Mouse (Mus musculus) bone marrow, adult 2 months (tissue): ENCODE results near the gene Kcne4. TPM values are rescaled to one million over a fixed set of nuclear protein-coding genes. Genes with fewer than 3 reads are reported as not detected.
"Not testable (repeated sequence)": the region's sequence is repeated elsewhere in the genome, so short reads cannot be mapped to it uniquely, and the experiment has no call there.

ENCODE experiments used
- H3K27ac ChIP-seq: fragments of 200-500 bp; 2 replicates; pipeline ENCODE4 v1.5.1; 2012; ENCODE audit warnings: low read depth, mild to moderate bottlenecking, control low read depth, inconsistent platforms, low read length; ENCODE audit not compliant: control insufficient read depth, poor library complexity, insufficient read depth
- H3K4me1 ChIP-seq: fragments of 200-500 bp; 2 replicates; pipeline ENCODE4 v1.6.1; 2011; ENCODE audit warnings: low read length; ENCODE audit not compliant: control insufficient read depth, insufficient read depth
- H3K4me3 ChIP-seq: fragments of 200-500 bp; replicated peaks from 2 replicates; pipeline ENCODE3; 2011; ENCODE audit warnings: mild to moderate bottlenecking, low read depth, low read length, control low read depth; ENCODE audit not compliant: control insufficient read depth
- CTCF ChIP-seq: fragments of 200-500 bp; IDR thresholded peaks from 2 replicates; pipeline ENCODE4 v1.5.1; 2011; ENCODE audit warnings: low read length, control low read depth; ENCODE audit not compliant: control insufficient read depth, insufficient read depth
- POLR2A ChIP-seq: fragments of 200-500 bp; IDR thresholded peaks from 2 replicates; pipeline ENCODE4 v1.6.1; 2011; ENCODE audit warnings: low read depth, mild to moderate bottlenecking, control low read depth, low read length, borderline replicate concordance; ENCODE audit not compliant: control insufficient read depth
- WGBS: fragments of 180-500 bp; shearing (Covaris S2); methylation state at CpG from one replicate; pipeline ENCODE4 v1.1.7; 2018; 5-methylcytosine and 5-hydroxymethylcytosine counted together
- polyA plus RNA-seq: library from polyadenylated mRNA; stranded (reverse); fragments of >200 nt; gene quantifications from 2 replicates; pipeline ENCODE4 v1.2.4, GENCODE M21; 2011; ENCODE audit warnings: low replicate concordance; ENCODE audit not compliant: missing spikeins, insufficient read depth, insufficient read length

Gene Kcne4
- polyA plus RNA-seq: not detected in 2 replicates

DNA sequence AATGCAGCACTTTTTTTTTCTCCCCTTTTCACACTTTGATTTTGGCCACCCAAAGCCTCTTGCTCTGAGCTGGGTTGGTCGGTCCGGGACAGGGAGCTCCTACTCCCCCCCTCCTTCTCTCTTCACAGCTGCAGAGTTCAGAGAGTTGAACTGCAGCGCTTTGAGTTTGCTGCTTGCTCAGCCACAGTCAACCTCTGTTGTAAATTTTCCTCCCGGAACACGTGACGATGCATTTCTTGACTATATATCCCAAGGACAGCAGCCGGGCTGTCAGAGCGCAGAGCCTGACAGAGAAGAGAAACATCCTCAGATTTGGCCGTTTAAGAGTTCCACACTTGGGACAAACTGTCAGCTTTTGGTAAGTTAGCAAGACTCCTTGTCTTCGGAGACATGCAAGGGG, at the start of gene Kcne4:
Gene Kcne4, plus strand, starts transcription at position 120 of the 400 bp plus-strand sequence.
- no peak within 1 kb of the TSS for H3K4me3 ChIP-seq
- no peak within 1 kb of the TSS for H3K27ac ChIP-seq
- no peaks in the 10 kb centered on the region for H3K4me1 ChIP-seq
- 68% methylated on average over 10 of the region's 10 CpGs for WGBS
- TF ChIP-seq CTCF (no peak), POLR2A (no peak)

- no peak overlapping the region for H3K27ac ChIP-seq
- no peak overlapping the region for H3K4me3 ChIP-seq
- WGBS: 82% methylated on average over 5 of the region's 5 CpGs
- H3K4me1 ChIP-seq: no peaks in the 10 kb centered on the region
- TF ChIP-seq CTCF (no peak), POLR2A (no peak)
Measured at GRCm38 (mm10) chr1:78781899-78782298, 34.7 kb upstream of the Kcne4 start.

DNA sequence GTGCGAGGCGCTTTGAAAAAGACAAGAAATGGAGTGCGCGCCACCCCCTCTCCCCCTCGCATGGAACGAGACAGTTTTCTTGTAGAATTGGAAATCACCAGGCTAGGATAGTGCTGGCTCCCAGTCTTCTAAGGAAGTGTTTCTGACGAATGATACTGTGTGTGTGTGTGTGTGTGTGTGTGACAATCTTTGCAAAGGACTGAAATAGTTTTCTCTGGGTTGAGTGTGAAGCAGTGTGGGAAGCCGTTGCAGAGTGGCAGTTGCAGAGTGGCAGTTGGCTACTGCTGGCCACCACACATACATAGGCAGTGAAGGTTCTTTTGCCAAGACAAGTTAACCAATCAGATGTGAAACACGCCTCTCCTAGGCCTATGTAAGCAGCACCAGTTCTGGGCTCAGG, 31.6 kb upstream of the Kcne4 start:
- not testable (repeated sequence) for H3K27ac ChIP-seq, H3K4me1 ChIP-seq, H3K4me3 ChIP-seq
- WGBS: 82% methylated on average over 9 of the region's 9 CpGs

- no peak overlapping the region for H3K27ac ChIP-seq
- WGBS: 44% methylated on average over 1 of the region's 1 CpGs
- no peaks in the 10 kb centered on the region for H3K4me1 ChIP-seq
- TF ChIP-seq CTCF (no peak), POLR2A (no peak)
- no peak overlapping the region for H3K4me3 ChIP-seq
Measured at GRCm38 (mm10) chr1:78789744-78790143, 26.8 kb upstream of the Kcne4 start.

- no peaks in the 10 kb centered on the region for H3K4me1 ChIP-seq
- no peak overlapping the region for H3K4me3 ChIP-seq
- TF ChIP-seq CTCF (no peak), POLR2A (no peak)
- H3K27ac ChIP-seq: no peak overlapping the region
Measured at GRCm38 (mm10) chr1:78807428-78807827, 9.1 kb upstream of the Kcne4 start.

DNA sequence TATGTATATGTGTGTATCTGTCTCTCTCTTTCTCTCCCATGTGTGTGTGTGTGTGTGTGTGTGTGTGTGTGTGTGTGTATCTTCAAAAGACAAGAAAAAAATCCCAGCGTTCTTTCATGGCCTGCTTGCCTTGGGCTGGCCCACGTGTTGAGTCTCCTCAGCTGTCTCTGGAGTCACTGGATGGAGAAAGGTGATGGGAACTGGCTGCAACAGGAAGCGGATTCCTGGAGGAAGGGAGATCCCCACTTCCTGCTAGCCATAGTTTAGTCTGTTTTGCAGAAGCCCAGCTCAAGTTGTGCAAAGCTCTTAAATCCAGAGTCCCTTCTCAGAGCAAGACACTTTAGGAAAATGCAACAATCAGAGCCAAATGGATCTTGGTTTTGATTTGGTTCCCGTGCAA, 6.7 kb upstream of the Kcne4 start:
- 57% methylated on average over 4 of the region's 4 CpGs for WGBS
- Histone ChIP-seq H3K4me3 (no peak overlapping the region), H3K27ac (no peak overlapping the region), H3K4me1 (no peaks in the 10 kb centered on the region)
- no peak for TF ChIP-seq CTCF
- TF ChIP-seq POLR2A: no peak

DNA sequence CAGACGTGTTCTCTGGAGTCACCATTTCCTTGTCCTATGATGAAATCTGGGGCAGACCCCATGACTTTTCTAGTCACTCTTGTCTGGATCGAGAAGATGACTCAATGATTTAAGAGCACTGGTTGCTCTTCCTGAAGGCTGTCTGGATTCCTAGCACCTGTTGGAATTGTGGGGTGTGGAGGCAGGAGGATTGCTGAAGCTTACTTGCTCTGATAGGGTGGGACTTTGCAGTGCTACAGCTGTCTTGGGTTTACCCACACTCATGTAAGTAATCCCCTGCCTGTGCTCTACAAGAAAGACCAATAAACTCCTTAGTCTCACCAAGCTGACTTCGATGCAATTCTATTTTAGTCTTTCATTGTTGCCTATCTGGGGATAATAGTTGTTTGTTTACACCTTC, 5.7 kb upstream of the Kcne4 start:
- H3K4me1 ChIP-seq: no peaks in the 10 kb centered on the region

GRCm38 (mm10) chr1:78811975-78812490, 4.5 kb upstream of the Kcne4 start:
- 68% methylated on average over 10 of the region's 10 CpGs for WGBS
- TF ChIP-seq POLR2A (no peak), CTCF (no peak)
- Histone ChIP-seq H3K27ac (no peak overlapping the region), H3K4me3 (no peak overlapping the region), H3K4me1 (no peaks in the 10 kb centered on the region)

More for the DNA sequence above, 5.7 kb upstream of the Kcne4 start:
- Histone ChIP-seq H3K27ac (no peak overlapping the region), H3K4me3 (no peak overlapping the region)
- WGBS: 71% methylated on average over 3 of the region's 3 CpGs
- TF ChIP-seq POLR2A (no peak), CTCF (no peak)

- no peaks in the 10 kb centered on the region for H3K4me1 ChIP-seq
- no peak overlapping the region for H3K4me3 ChIP-seq
- WGBS: 83% methylated on average over 16 of the region's 16 CpGs
- TF ChIP-seq CTCF: no peak
- H3K27ac ChIP-seq: no peak overlapping the region
Measured at GRCm38 (mm10) chr1:78817756-78818155, 1.2 kb downstream of the Kcne4 start.
